8 mouse cellular contexts compared by ENCODE assay signal in genomic region chr12:58213451-58214288, GRCm38 (mm10). TPM values are rescaled to one million over a fixed set of nuclear protein-coding genes. Genes with fewer than 3 reads are reported as not detected.
DNase-seq lines count a peak whose midpoint lies in the region; ATAC-seq lines count a peak whose summit lies in the region.

No protein-coding gene starts in this region.

- H3K9me3 ChIP-seq in heart, embryonic 16.5 days (replicated peaks; ENCODE audit: control insufficient read depth, low read length) = no peaks in the 10 kb centered on the region
- no peaks in the 10 kb centered on the region for H3K9me3 ChIP-seq in stomach, embryonic 14.5 days (ENCODE audit: control insufficient read depth, low read depth, low read length)

- ATAC-seq in heart, embryonic 16.5 days (replicated peaks; ENCODE audit: extremely low read depth, insufficient read depth, low FRiP score) = peak; percentile 60
- ATAC-seq in stomach, embryonic 14.5 days (ENCODE audit: insufficient number of reproducible peaks, insufficient read depth, low FRiP score, low read depth) = peak; percentile 77

- H3K4me2 ChIP-seq in heart, embryonic 16.5 days (ENCODE audit: low read depth, low read length) = peak overlapping the region; percentile 73
- H3K4me2 ChIP-seq in stomach, embryonic 14.5 days (replicated peaks; ENCODE audit: low read depth, low read length) = peak overlapping the region; percentile 77

- DNase-seq in adrenal gland, adult 2 months = peak; percentile 2
- no peak for DNase-seq in adrenal gland, adult 8-10 months
- DNase-seq in embryo, embryonic 10 days (ENCODE audit: low spot score) = peak; percentile 80
- peak; percentile 64 for DNase-seq in kidney, postnatal 10 days
- peak; percentile 18 for DNase-seq in lung, postnatal 10 days
- no peak for DNase-seq in layer of hippocampus, postnatal 36 days

- peaks cover 40% of the 10 kb centered on the region for H3K27me3 ChIP-seq in heart, embryonic 16.5 days (ENCODE audit: control insufficient read depth, insufficient read depth, low read length)
- H3K27me3 ChIP-seq in stomach, embryonic 14.5 days (ENCODE audit: control insufficient read depth, insufficient read depth, low read length) = peaks cover 25% of the 10 kb centered on the region

- no peak overlapping the region; the same call in 1 of the 2 replicates for H3K9ac ChIP-seq in heart, embryonic 16.5 days (ENCODE audit: low read length)
- no peak overlapping the region for H3K9ac ChIP-seq in stomach, embryonic 14.5 days (replicated peaks; ENCODE audit: low read depth, low read length)

- H3K4me3 ChIP-seq in heart, embryonic 16.5 days (ENCODE audit: low read length) = peak overlapping the region; percentile 48
- H3K4me3 ChIP-seq in stomach, embryonic 14.5 days (ENCODE audit: low read depth, low read length) = peak overlapping the region; percentile 39

- peaks cover 16% of the 10 kb centered on the region for H3K4me1 ChIP-seq in heart, embryonic 16.5 days (ENCODE audit: control insufficient read depth, insufficient read depth, low read length)
- peaks cover 12% of the 10 kb centered on the region for H3K4me1 ChIP-seq in stomach, embryonic 14.5 days (ENCODE audit: control insufficient read depth, insufficient read depth, low read length)

- H3K36me3 ChIP-seq in heart, embryonic 16.5 days (ENCODE audit: control insufficient read depth, insufficient read depth) = no peaks in the 10 kb centered on the region
- no peaks in the 10 kb centered on the region for H3K36me3 ChIP-seq in stomach, embryonic 14.5 days (ENCODE audit: control insufficient read depth, insufficient read depth, low read length)

- WGBS in heart, embryonic 16.5 days = 1% methylated on average over 37 of the region's 40 CpGs
- WGBS in stomach, embryonic 14.5 days = under 1% methylated on average over 40 of the region's 40 CpGs

- no peak overlapping the region for H3K27ac ChIP-seq in heart, embryonic 16.5 days (ENCODE audit: low read length)
- H3K27ac ChIP-seq in stomach, embryonic 14.5 days (ENCODE audit: low read length) = no peak overlapping the region

RNA-seq across cellular contexts. Expression of gene Sstr1, which starts 2.1 kb away (rescaled TPM):
- not detected for total RNA-seq in adrenal gland, adult 2 months (2021)
- polyA plus RNA-seq in adrenal gland, adult 2 months (2012; rRNA removed) = 0.11 and 0.13 TPM in 2 replicates
- total RNA-seq in adrenal gland, adult 8-10 months (2022) = under 1 TPM in 1 of 4 experiments, not detected in 3; 0.29 TPM
- 0.25 and 0.29 TPM in 2 replicates for polyA plus RNA-seq in heart, embryonic 16.5 days (2015; fragmentation: Nextera tagmentation; extraction: Ambion mirVana)
- polyA plus RNA-seq in stomach, embryonic 14.5 days (2014; fragmentation: Nextera tagmentation; extraction: Ambion mirVana) = 1.5 TPM in 2 replicates
- total RNA-seq in layer of hippocampus, postnatal 36 days (2021) = 10 to 100 TPM; 26.5 to 30.0 TPM

RNA-seq across cellular contexts. Expression of gene Clec14a, which starts 55.4 kb away (rescaled TPM):
- total RNA-seq in adrenal gland, adult 2 months (2021) = 10 to 100 TPM in 1 of 2 experiments, 1 to 10 TPM in 1; 4.8 to 12.4 TPM
- polyA plus RNA-seq in adrenal gland, adult 2 months (2012; rRNA removed) = 2.6 and 3.5 TPM in 2 replicates
- total RNA-seq in adrenal gland, adult 8-10 months (2022) = 10 to 100 TPM in 3 of 4 experiments, 1 to 10 TPM in 1; 9.4 to 15.3 (median 13.5) TPM
- polyA plus RNA-seq in heart, embryonic 16.5 days (2015; fragmentation: Nextera tagmentation; extraction: Ambion mirVana) = 22.0 and 22.1 TPM in 2 replicates
- 8.0 and 9.3 TPM in 2 replicates for polyA plus RNA-seq in stomach, embryonic 14.5 days (2014; fragmentation: Nextera tagmentation; extraction: Ambion mirVana)
- 1 to 10 TPM; 2.0 to 2.5 TPM for total RNA-seq in layer of hippocampus, postnatal 36 days (2021)

Comparison
In these comparisons a context has a peak if more than half of its experiments do, and no peak if none do; other contexts are left out.
1. DNase-seq: peak in adrenal gland, adult 2 months (single experiment), embryo, embryonic 10 days (single experiment), kidney, postnatal 10 days (single experiment) and lung, postnatal 10 days (single experiment); none in adrenal gland, adult 8-10 months (single experiment) and layer of hippocampus, postnatal 36 days (0 of 2).
2. RNA of gene Sstr1, which starts 2.1 kb away (total RNA-seq): 26.5 to 30.0 TPM in layer of hippocampus, postnatal 36 days; 0.29 TPM in adrenal gland, adult 8-10 months and not detected in adrenal gland, adult 2 months; every median in the first group is over 10 times any median in the second.